Mouse (Mus musculus) cortical plate, adult 2 months (tissue): ENCODE results near the gene Sh3bp5. TPM values are rescaled to one million over a fixed set of nuclear protein-coding genes. Genes with fewer than 3 reads are reported as not detected.

Experiments
- H3K27ac ChIP-seq: fragments of 200-500 bp; 2 replicates; pipeline ENCODE4 v1.5.1; 2012; ENCODE audit warnings: low read length, control low read depth, inconsistent platforms; ENCODE audit not compliant: insufficient read depth
- H3K4me1 ChIP-seq: fragments of 200-500 bp; 2 replicates; pipeline ENCODE4 v1.6.1; 2011; ENCODE audit warnings: low read length; ENCODE audit not compliant: control insufficient read depth, insufficient read depth
- H3K4me3 ChIP-seq: fragments of 200-500 bp; 2 replicates; pipeline ENCODE4 v1.5.1; 2011; ENCODE audit warnings: mild to moderate bottlenecking, low read length, control low read depth; ENCODE audit not compliant: insufficient read depth
- CTCF ChIP-seq: fragments of 200-500 bp; IDR thresholded peaks from 2 replicates; pipeline ENCODE4 v1.5.1; 2011; ENCODE audit warnings: mild to moderate bottlenecking, control low read depth, low read length; ENCODE audit not compliant: insufficient read depth; ENCODE audit errors: extremely low read depth
- POLR2A ChIP-seq: fragments of 200-500 bp; IDR thresholded peaks from 2 replicates; pipeline ENCODE4 v1.6.1; 2011; ENCODE audit warnings: mild to moderate bottlenecking, low read length, control low read depth; ENCODE audit not compliant: insufficient read depth; ENCODE audit errors: extremely low read depth
- polyA plus RNA-seq: library from polyadenylated mRNA; depleted of rRNA; stranded (reverse); fragments of >200 nt; gene quantifications from 2 replicates; pipeline ENCODE4 v1.2.3, GENCODE M21; 2012

Sh3bp5 gene
- polyA plus RNA-seq, 1 experiment: 43.8 TPM

DNA sequence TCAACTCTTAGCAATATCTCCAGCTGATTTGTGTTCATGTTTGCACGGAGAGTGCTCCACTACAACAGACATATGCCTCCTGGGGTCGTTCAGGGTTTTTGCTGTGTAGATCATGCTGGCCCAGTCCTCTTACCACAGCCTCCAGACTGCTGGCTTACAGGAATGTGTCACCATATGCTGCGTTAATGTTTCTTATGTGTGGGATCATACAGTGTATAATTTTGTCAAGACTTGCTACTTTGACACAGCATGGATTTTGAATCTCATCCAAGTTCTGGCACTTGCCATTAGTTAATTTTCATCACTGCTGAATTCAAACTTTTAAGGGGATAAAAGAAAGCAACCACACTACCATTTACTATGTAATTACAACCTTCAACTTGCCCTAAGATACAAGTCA is 100.1 kb downstream of the Sh3bp5 start:
- TF ChIP-seq POLR2A: no peak
- no peak for TF ChIP-seq CTCF
- H3K4me3 ChIP-seq: peak overlapping the region; percentile 87; the same call in 1 of the 2 replicates
- H3K4me1 ChIP-seq: peaks cover 3% of the 10 kb centered on the region; the same call in 1 of the 2 replicates
- no peak overlapping the region for H3K27ac ChIP-seq

DNA sequence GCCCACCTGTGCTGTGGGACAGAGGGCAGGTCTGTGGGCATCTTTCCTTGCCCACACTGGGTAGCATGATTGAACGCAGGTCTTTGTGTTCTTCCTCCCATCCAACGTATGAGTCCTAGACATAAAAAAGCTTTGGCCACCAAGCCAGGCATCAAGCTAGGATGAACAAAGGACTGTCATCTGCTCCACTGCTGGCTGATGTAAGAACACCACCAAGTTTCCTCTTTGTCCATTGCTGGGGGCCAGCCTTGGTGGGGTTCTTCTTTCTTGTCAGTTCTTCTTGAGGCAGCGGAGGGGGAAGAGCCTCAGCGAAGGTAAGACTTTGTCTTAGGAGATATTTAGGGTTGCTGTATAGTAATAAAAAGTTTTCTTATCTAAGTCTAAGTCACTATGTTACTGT is 104.9 kb downstream of the Sh3bp5 start:
- Histone ChIP-seq H3K4me1 (0 out of 2 replicates have a peak, but pooled peaks cover 1% of the 10 kb centered on the region), H3K27ac (no peak overlapping the region), H3K4me3 (no peak overlapping the region)
- TF ChIP-seq POLR2A (no peak), CTCF (no peak)

DNA sequence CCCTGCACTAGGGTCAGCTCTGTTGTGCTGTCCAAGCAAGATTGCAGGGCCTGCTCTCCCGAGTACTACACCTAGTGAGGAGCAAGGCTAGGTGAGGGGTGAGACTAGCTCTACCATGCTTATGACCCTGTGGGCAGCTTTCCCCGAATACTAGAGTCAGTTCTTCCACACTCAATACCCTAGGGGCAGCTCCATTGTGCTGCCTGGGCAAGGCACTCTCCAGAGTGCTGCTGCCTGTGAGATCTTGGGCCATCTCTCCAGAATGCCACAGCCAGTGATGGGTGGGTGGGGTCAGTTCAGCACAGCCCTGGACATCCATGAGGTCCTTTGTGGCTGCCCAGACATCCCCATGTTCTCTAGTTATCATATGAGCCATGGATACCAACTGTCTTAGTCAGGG is 106.1 kb downstream of the Sh3bp5 start:
- no peaks in the 10 kb centered on the region for H3K4me1 ChIP-seq

DNA sequence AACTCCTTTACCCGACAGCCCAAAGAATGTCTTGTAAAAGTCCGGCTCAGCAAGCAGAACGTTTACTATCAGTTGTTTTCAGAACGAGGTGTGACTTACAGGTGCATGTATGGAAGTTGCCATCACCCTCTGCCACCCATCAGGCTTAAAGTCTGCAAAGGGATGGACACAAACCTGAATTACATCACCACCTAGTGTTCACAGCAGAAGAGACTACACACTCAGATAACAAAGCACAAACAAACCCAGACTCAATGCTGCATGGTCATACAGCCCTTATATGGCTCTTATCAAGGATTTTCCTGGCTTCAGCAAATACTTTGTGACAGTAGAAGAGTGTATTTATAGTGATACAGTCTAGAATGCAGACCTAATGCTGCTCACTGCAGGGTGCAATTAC is 108.2 kb downstream of the Sh3bp5 start:
- TF ChIP-seq CTCF (peak; percentile 20; the same call in 1 of the 2 replicates), POLR2A (no peak)
- no peaks in the 10 kb centered on the region for H3K4me1 ChIP-seq
- H3K4me3 ChIP-seq: no peak overlapping the region
- no peak overlapping the region for H3K27ac ChIP-seq

More for the DNA sequence above, 106.1 kb downstream of the Sh3bp5 start:
- no peak overlapping the region for H3K4me3 ChIP-seq
- no peak overlapping the region for H3K27ac ChIP-seq
- TF ChIP-seq CTCF: no peak
- TF ChIP-seq POLR2A: no peak

DNA sequence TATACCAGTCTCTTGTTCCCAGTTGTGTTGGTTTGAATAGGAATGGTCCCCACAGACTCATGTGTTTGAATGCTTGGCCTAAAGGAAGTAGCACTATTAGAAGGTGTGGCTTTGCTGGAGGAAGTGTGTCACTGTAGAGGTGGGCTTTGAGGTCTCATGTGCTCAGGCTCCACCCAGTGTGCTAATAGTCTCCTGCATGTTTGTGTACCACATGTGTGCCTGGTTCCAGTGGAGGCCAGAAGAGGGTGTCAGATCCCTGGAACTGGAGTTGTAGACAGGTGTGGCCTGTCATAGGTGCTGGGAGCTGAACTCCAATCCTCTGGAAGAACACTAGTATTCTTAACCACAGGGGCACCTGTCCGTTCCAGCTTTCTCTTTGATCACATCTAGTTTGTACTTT is 108.7 kb downstream of the Sh3bp5 start:
- TF ChIP-seq CTCF (no peak), POLR2A (no peak)

DNA sequence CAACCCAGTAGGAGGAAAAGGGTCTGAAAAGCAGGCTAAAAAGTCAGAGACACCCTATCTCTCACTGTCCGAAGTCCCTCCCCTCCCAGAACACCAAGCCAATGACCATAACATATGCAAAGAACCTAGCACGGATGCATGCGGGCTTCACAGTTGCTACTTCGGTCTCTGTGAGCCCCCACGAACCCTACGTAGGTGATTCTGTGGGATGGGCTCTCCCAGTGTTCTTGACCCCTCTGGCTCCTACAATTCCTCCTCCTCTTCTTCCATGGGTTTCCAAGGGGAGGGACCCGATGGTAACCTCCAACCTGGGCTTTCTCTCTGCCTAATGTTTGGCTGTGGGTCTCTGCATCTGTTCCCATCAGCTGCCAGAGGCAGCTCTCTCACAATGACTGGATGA is 109.1 kb downstream of the Sh3bp5 start:
- Histone ChIP-seq H3K4me3 (no peak overlapping the region), H3K4me1 (no peaks in the 10 kb centered on the region), H3K27ac (no peak overlapping the region)
- TF ChIP-seq POLR2A (no peak), CTCF (no peak)

More for the DNA sequence above, 108.7 kb downstream of the Sh3bp5 start:
- no peak overlapping the region for H3K27ac ChIP-seq
- H3K4me3 ChIP-seq: no peak overlapping the region
- no peaks in the 10 kb centered on the region for H3K4me1 ChIP-seq

DNA sequence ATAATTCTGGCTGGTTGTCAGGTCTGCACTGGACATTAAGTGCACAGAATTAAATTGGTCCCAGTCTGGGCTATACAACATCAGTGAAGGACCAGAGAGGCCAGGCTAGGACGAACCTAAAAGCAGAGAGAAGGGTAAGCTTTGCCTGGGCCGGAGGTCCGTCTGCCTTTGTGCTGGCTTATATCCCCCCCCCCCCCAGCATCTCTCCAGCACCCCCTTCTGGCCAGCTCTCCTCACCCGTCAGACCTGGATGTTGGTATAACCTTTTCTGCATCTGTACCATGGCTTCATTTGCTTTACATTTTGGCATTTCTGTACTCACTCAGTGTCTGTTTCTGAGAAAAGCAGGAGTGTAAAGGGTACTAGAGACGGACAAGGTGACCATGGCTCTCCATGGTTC is 110.3 kb downstream of the Sh3bp5 start:
- H3K4me1 ChIP-seq: no peaks in the 10 kb centered on the region
- H3K27ac ChIP-seq: no peak overlapping the region
- no peak overlapping the region for H3K4me3 ChIP-seq
- no peak for TF ChIP-seq CTCF
- TF ChIP-seq POLR2A: no peak

DNA sequence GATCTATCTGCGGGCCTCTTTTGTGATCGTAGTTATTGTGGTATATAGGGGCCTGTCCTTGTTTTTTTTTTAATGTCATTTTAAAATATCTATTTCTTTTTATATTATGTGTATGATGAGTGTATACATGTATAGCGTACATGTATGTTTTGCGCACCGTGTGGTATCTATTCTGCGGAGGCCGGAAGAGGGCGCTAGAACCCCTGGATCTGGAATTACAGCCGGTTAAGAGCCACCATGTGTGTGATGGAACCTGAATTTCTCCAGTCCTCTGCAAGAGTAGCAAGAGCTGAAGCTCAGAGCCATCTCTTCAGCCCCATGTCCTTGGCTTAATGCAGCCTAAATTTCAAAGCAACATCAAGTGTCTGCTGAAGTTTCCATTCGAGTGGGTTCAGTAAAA is 111.0 kb downstream of the Sh3bp5 start:
- Histone ChIP-seq H3K27ac (no peak overlapping the region), H3K4me1 (no peaks in the 10 kb centered on the region), H3K4me3 (no peak overlapping the region)
- TF ChIP-seq POLR2A (no peak), CTCF (no peak)

DNA sequence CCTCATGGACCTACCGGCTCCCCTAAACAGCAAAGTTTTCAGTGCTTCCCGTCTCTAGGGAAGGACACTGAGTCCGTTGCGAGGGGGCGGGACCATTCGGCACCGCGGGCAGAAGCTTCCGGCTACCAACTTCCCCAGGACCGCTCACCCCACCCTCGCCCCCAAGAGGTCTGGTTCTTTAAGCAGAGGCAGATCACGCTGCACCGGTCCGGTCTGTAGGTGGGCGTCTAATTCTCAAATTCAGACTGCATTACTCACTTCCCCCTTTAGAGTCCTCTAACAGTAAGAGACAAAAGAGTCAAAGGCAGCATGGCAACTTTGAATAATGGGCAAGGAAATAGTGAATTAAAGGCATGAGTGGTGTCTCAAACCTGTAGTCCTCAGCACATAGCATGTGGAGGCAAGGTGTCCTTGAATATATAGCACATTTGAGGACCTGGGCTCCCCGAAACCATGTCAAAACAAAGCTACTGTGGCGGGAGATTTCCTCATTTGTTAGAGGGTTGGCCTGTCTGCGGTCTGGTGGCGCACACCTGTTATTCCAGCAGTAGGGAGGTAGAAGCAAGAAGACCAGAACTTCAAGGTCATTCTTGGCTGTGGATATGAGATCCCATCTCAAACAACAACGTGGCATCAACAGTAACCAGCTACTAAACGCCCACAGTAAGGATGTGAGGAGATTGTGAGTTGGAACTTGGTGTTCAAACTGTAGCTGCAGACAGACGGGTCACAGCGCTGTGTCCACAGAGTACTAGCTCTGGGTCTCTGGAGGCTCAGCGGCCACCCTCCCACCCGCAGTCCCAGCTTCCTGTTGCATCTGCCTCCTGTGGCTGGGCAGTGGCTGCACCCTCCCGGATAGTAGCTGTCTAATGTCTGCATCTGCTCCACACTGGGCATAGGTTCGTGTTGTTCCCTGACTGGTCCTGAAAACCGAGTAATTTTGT is 111.8 kb downstream of the Sh3bp5 start, which contains the start of gene Dnah1:
TSS of gene Dnah1 (minus strand) at position 48 of the 944 bp plus-strand sequence.
- TF ChIP-seq POLR2A (no peak), CTCF (no peak)
- H3K4me1 ChIP-seq: no peaks in the 10 kb centered on the region
- H3K4me3 ChIP-seq: no peak within 1 kb of the TSS
- H3K27ac ChIP-seq: no peak within 1 kb of the TSS

DNA sequence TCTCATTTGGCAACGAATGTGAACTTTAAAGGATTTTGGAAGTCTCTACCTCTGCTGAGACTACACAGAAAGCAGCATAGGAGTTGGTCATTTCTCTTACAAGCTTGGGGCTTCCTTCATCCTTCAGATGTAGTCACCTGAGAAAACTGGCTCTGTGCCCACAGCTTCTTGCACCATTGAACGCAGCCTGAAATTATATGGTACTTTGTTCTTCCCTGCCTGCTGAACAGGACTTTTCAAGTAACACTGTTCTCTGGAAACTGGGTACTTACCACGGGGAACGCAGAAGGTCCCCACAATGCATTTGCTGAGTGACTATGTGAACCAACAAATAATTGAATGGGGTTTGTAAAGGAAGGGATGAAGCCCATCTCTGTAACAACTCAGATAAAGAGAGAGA is 112.7 kb downstream of the Sh3bp5 start:
- TF ChIP-seq CTCF (no peak), POLR2A (no peak)
- H3K4me1 ChIP-seq: no peaks in the 10 kb centered on the region
- no peak overlapping the region for H3K4me3 ChIP-seq
- H3K27ac ChIP-seq: no peak overlapping the region
